Mouse (Mus musculus) hindbrain, embryonic 10.5 days (tissue): ENCODE data around the gene Brwd1. TPM values are rescaled to one million over a fixed set of nuclear protein-coding genes. Genes with fewer than 3 reads are reported as not detected.
"Not testable (repeated sequence)": the region's sequence is repeated elsewhere in the genome, so short reads cannot be mapped to it uniquely, and the experiment has no call there.

Experiments
- DNase-seq: peaks from one replicate; pipeline ENCODE4 v3.0.0-alpha.2; 2017; ENCODE audit warnings: low spot score
- H3K27ac ChIP-seq: fragments of 300-500 bp; sonication (generic); 2 replicates; pipeline ENCODE4 v1.5.1; 2016; ENCODE audit warnings: mild to moderate bottlenecking, moderate library complexity
- H3K27me3 ChIP-seq: fragments of 300-500 bp; sonication (generic); 2 replicates; pipeline ENCODE4 v1.6.1; 2016; ENCODE audit warnings: mild to moderate bottlenecking; ENCODE audit not compliant: poor library complexity, insufficient read depth, severe bottlenecking
- H3K36me3 ChIP-seq: fragments of 300-500 bp; sonication (generic); 2 replicates; pipeline ENCODE4 v1.6.1; 2016; ENCODE audit warnings: mild to moderate bottlenecking, moderate library complexity
- H3K4me1 ChIP-seq: fragments of 300-500 bp; sonication (generic); replicated peaks from 2 replicates; pipeline ENCODE4 v1.6.1; 2016; ENCODE audit warnings: mild to moderate bottlenecking
- H3K4me3 ChIP-seq: fragments of 300-500 bp; sonication (generic); 2 replicates; pipeline ENCODE4 v1.5.1; 2016; ENCODE audit warnings: mild to moderate bottlenecking, moderate library complexity
- H3K9me3 ChIP-seq: fragments of 300-500 bp; sonication (generic); 2 replicates; pipeline ENCODE4 v1.6.1; 2016; ENCODE audit warnings: mild to moderate bottlenecking, moderate library complexity
- WGBS: fragments of 180-500 bp; shearing (Covaris S2); methylation state at CpG from one replicate; pipeline ENCODE4 v1.1.7; 2016; 5-methylcytosine and 5-hydroxymethylcytosine counted together
- polyA plus RNA-seq: library from polyadenylated mRNA; unstranded; fragments of >200 nt; fragmentation: Nextera tagmentation; extraction: Ambion mirVana; gene quantifications from 2 replicates; pipeline ENCODE4 v1.2.1, GENCODE M21; 2016

The Brwd1 gene
- polyA plus RNA-seq, 1 experiment from 2014 or later: 164 TPM

GRCm38 (mm10) chr16:96044096-96044495 is 38.2 kb downstream of the Brwd1 start:
- no peaks in the 10 kb centered on the region for H3K27me3 ChIP-seq
- 71% methylated on average over 5 of the region's 5 CpGs for WGBS
- H3K36me3 ChIP-seq: peaks cover 100% of the 10 kb centered on the region
- H3K4me3 ChIP-seq: no peak overlapping the region
- peak; percentile 27 for DNase-seq
- H3K9me3 ChIP-seq: no peaks in the 10 kb centered on the region
- H3K27ac ChIP-seq: no peak overlapping the region
- H3K4me1 ChIP-seq: no peaks in the 10 kb centered on the region

- Histone ChIP-seq H3K27me3 (no peaks in the 10 kb centered on the region), H3K4me1 (no peaks in the 10 kb centered on the region), H3K4me3 (no peak overlapping the region), H3K27ac (no peak overlapping the region), H3K36me3 (peaks cover 100% of the 10 kb centered on the region), H3K9me3 (no peaks in the 10 kb centered on the region)
- WGBS: 94% methylated on average over 4 of the region's 4 CpGs
- no peak for DNase-seq
Measured at GRCm38 (mm10) chr16:96040691-96041090, 41.6 kb downstream of the Brwd1 start.

- Histone ChIP-seq H3K4me3 (no peak overlapping the region), H3K36me3 (peaks cover 100% of the 10 kb centered on the region), H3K9me3 (no peaks in the 10 kb centered on the region), H3K4me1 (no peaks in the 10 kb centered on the region), H3K27ac (no peak overlapping the region), H3K27me3 (no peaks in the 10 kb centered on the region)
- no peak for DNase-seq
- 73% methylated on average over 6 of the region's 6 CpGs for WGBS
Measured at GRCm38 (mm10) chr16:96039538-96039937, 42.8 kb downstream of the Brwd1 start.

GRCm38 (mm10) chr16:96034473-96034872 is 47.9 kb downstream of the Brwd1 start:
- no peaks in the 10 kb centered on the region for H3K27me3 ChIP-seq
- 84% methylated on average over 6 of the region's 6 CpGs for WGBS
- no peaks in the 10 kb centered on the region for H3K9me3 ChIP-seq
- peaks cover 100% of the 10 kb centered on the region for H3K36me3 ChIP-seq
- no peak for DNase-seq
- H3K27ac ChIP-seq: no peak overlapping the region
- no peak overlapping the region for H3K4me3 ChIP-seq
- no peaks in the 10 kb centered on the region for H3K4me1 ChIP-seq

GRCm38 (mm10) chr16:96032368-96033043 is 49.8 kb downstream of the Brwd1 start:
- H3K9me3 ChIP-seq: no peaks in the 10 kb centered on the region
- DNase-seq: no peak
- H3K4me1 ChIP-seq: no peaks in the 10 kb centered on the region
- H3K27me3 ChIP-seq: no peaks in the 10 kb centered on the region
- no peak overlapping the region for H3K27ac ChIP-seq
- peaks cover 100% of the 10 kb centered on the region for H3K36me3 ChIP-seq
- 93% methylated on average over 13 of the region's 13 CpGs for WGBS
- no peak overlapping the region for H3K4me3 ChIP-seq

- 93% methylated on average over 2 of the region's 2 CpGs for WGBS
- no peak overlapping the region for H3K27ac ChIP-seq
- peak; percentile 10 for DNase-seq
- no peaks in the 10 kb centered on the region for H3K27me3 ChIP-seq
- H3K36me3 ChIP-seq: peaks cover 100% of the 10 kb centered on the region
- H3K4me3 ChIP-seq: no peak overlapping the region
- H3K4me1 ChIP-seq: no peaks in the 10 kb centered on the region
- no peaks in the 10 kb centered on the region for H3K9me3 ChIP-seq
Measured at GRCm38 (mm10) chr16:96030476-96031102, 51.7 kb downstream of the Brwd1 start.

- no peak overlapping the region for H3K27ac ChIP-seq
- H3K27me3 ChIP-seq: no peaks in the 10 kb centered on the region
- no peak overlapping the region for H3K4me3 ChIP-seq
- H3K4me1 ChIP-seq: no peaks in the 10 kb centered on the region
- DNase-seq: no peak
- no peaks in the 10 kb centered on the region for H3K9me3 ChIP-seq
- H3K36me3 ChIP-seq: peaks cover 95% of the 10 kb centered on the region
- 94% methylated on average over 5 of the region's 5 CpGs for WGBS
Measured at GRCm38 (mm10) chr16:96026256-96026655, 56.1 kb downstream of the Brwd1 start.

- no peak overlapping the region for H3K4me3 ChIP-seq
- DNase-seq: no peak
- H3K36me3 ChIP-seq: peaks cover 95% of the 10 kb centered on the region
- 90% methylated on average over 3 of the region's 3 CpGs for WGBS
- no peaks in the 10 kb centered on the region for H3K4me1 ChIP-seq
- H3K27ac ChIP-seq: no peak overlapping the region
- no peaks in the 10 kb centered on the region for H3K9me3 ChIP-seq
- no peaks in the 10 kb centered on the region for H3K27me3 ChIP-seq
Measured at GRCm38 (mm10) chr16:96025244-96025643, 57.1 kb downstream of the Brwd1 start.

GRCm38 (mm10) chr16:96021045-96021444 is 61.3 kb downstream of the Brwd1 start:
- H3K27ac ChIP-seq: no peak overlapping the region
- DNase-seq: no peak
- no peaks in the 10 kb centered on the region for H3K9me3 ChIP-seq
- 95% methylated on average over 10 of the region's 10 CpGs for WGBS
- no peaks in the 10 kb centered on the region for H3K27me3 ChIP-seq
- H3K4me1 ChIP-seq: no peaks in the 10 kb centered on the region
- peaks cover 95% of the 10 kb centered on the region for H3K36me3 ChIP-seq
- H3K4me3 ChIP-seq: no peak overlapping the region

- not testable (repeated sequence) for H3K9me3 ChIP-seq, H3K4me1 ChIP-seq, H3K27me3 ChIP-seq, H3K27ac ChIP-seq, H3K4me3 ChIP-seq, DNase-seq
- no CpG with 5 or more reads among the region's 10 CpGs for WGBS
- peaks cover 59% of the 10 kb centered on the region for H3K36me3 ChIP-seq
Measured at GRCm38 (mm10) chr16:96009124-96009523, 73.2 kb downstream of the Brwd1 start.

- no CpG with 5 or more reads among the region's 10 CpGs for WGBS
- DNase-seq, H3K27me3 ChIP-seq, H3K4me1 ChIP-seq, H3K27ac ChIP-seq, H3K9me3 ChIP-seq, H3K4me3 ChIP-seq: not testable (repeated sequence)
- peaks cover 59% of the 10 kb centered on the region for H3K36me3 ChIP-seq
Measured at GRCm38 (mm10) chr16:96004278-96004677, 78.0 kb downstream of the Brwd1 start.

- no peak for DNase-seq
- 94% methylated on average over 5 of the region's 5 CpGs for WGBS
- H3K9me3 ChIP-seq: no peaks in the 10 kb centered on the region
- no peaks in the 10 kb centered on the region for H3K27me3 ChIP-seq
- peaks cover 72% of the 10 kb centered on the region for H3K36me3 ChIP-seq
- no peak overlapping the region for H3K4me3 ChIP-seq
- no peaks in the 10 kb centered on the region for H3K4me1 ChIP-seq
- H3K27ac ChIP-seq: no peak overlapping the region
Measured at GRCm38 (mm10) chr16:95999291-95999690, 83.0 kb downstream of the Brwd1 start.

- WGBS: 88% methylated on average over 7 of the region's 7 CpGs
- H3K4me1 ChIP-seq: peaks cover 9% of the 10 kb centered on the region
- no peaks in the 10 kb centered on the region for H3K27me3 ChIP-seq
- H3K4me3 ChIP-seq: no peak overlapping the region
- no peaks in the 10 kb centered on the region for H3K9me3 ChIP-seq
- peaks cover 65% of the 10 kb centered on the region for H3K36me3 ChIP-seq
- no peak for DNase-seq
- H3K27ac ChIP-seq: no peak overlapping the region
Measured at GRCm38 (mm10) chr16:95996156-95996555, 86.2 kb downstream of the Brwd1 start.
